Mouse (Mus musculus): ENCODE data around the gene Olfr1000. TPM values are rescaled to one million over a fixed set of nuclear protein-coding genes. Genes with fewer than 3 reads are reported as not detected.
"Not testable (repeated sequence)": the region's sequence is repeated elsewhere in the genome, so short reads cannot be mapped to it uniquely, and the experiment has no call there.

The Olfr1000 gene
- not detected in 2 replicates for total RNA-seq (2014; fragmentation: Nextera tagmentation)
- total RNA-seq (2017): 0.12 and 0.22 TPM in 2 replicates
- polyA plus RNA-seq (2012): not detected in 2 replicates

GRCm38 (mm10) chr2:85611803-85612202 lies at the start of gene Olfr1000:
Olfr1000 (minus strand) TSS chr2:85611903.
- TF ChIP-seq GATA2 (IDR thresholded peaks at IDR 0.05; ENCODE audit: borderline replicate concordance, low read depth, low read length): no peak
- no peak for TF ChIP-seq CTCF (IDR thresholded peaks at IDR 0.05; ENCODE audit: low read depth, low read length)
- no peak for TF ChIP-seq TAL1 (conservative IDR thresholded peaks at IDR 0.05; ENCODE audit: low read depth, low read length)
- TF ChIP-seq POLR2AphosphoS5 (IDR thresholded peaks at IDR 0.05; ENCODE audit: insufficient replicate concordance, low read depth, low read length): no peak
- no peak for TF ChIP-seq GATA1 (IDR thresholded peaks at IDR 0.05; ENCODE audit: borderline replicate concordance, low read length)
- H3K4me1 ChIP-seq (ENCODE audit: insufficient read depth, low read depth, low read length): no peaks in the 10 kb centered on the region
- H3K36me3 ChIP-seq (replicated peaks): no peaks in the 10 kb centered on the region
- ATAC-seq (ENCODE audit: extremely low read depth, insufficient number of reproducible peaks, low FRiP score, poor library complexity, severe bottlenecking) (no peak), DNase-seq (ENCODE audit: low spot score) (no peak)
- H3K27me3 ChIP-seq (ENCODE audit: insufficient read depth, low read length): no peaks in the 10 kb centered on the region
- no peaks in the 10 kb centered on the region for H3K9me3 ChIP-seq (replicated peaks)
- H3K4me3 ChIP-seq (ENCODE audit: low read depth, low read length): no peak within 1 kb of the TSS

GRCm38 (mm10) chr2:85650604-85651003 lies 38.9 kb upstream of the Olfr1000 start, which contains the start of gene Olfr1002:
Olfr1002 (minus strand) TSS chr2:85650704.
- no peak for TF ChIP-seq GATA1 (IDR thresholded peaks at IDR 0.05; ENCODE audit: borderline replicate concordance, low read length)
- no peak for TF ChIP-seq TAL1 (conservative IDR thresholded peaks at IDR 0.05; ENCODE audit: low read depth, low read length)
- no peak for TF ChIP-seq POLR2AphosphoS5 (IDR thresholded peaks at IDR 0.05; ENCODE audit: insufficient replicate concordance, low read depth, low read length)
- no peak for TF ChIP-seq GATA2 (IDR thresholded peaks at IDR 0.05; ENCODE audit: borderline replicate concordance, low read depth, low read length)
- no peak for TF ChIP-seq CTCF (IDR thresholded peaks at IDR 0.05; ENCODE audit: low read depth, low read length)
- H3K4me1 ChIP-seq (ENCODE audit: insufficient read depth, low read depth, low read length): no peaks in the 10 kb centered on the region
- ATAC-seq (ENCODE audit: extremely low read depth, insufficient number of reproducible peaks, low FRiP score, poor library complexity, severe bottlenecking) (no peak), DNase-seq (ENCODE audit: low spot score) (no peak)
- H3K4me3 ChIP-seq (ENCODE audit: low read depth, low read length): no peak within 1 kb of the TSS
- H3K9me3 ChIP-seq (replicated peaks): no peaks in the 10 kb centered on the region
- H3K27me3 ChIP-seq (ENCODE audit: insufficient read depth, low read length): no peaks in the 10 kb centered on the region
- no peaks in the 10 kb centered on the region for H3K36me3 ChIP-seq (replicated peaks)

GRCm38 (mm10) chr2:85588648-85589047 lies 23.1 kb downstream of the Olfr1000 start, which contains the start of gene Olfr998:
Olfr998 (plus strand) TSS chr2:85588948.
- H3K4me1 ChIP-seq (ENCODE audit: insufficient read depth, low read depth, low read length); H3K27me3 ChIP-seq (ENCODE audit: insufficient read depth, low read length); DNase-seq (ENCODE audit: low spot score); H3K9me3 ChIP-seq (replicated peaks); H3K36me3 ChIP-seq (replicated peaks); ATAC-seq (ENCODE audit: extremely low read depth, insufficient number of reproducible peaks, low FRiP score, poor library complexity, severe bottlenecking); H3K4me3 ChIP-seq (ENCODE audit: low read depth, low read length): not testable (repeated sequence)

GRCm38 (mm10) chr2:85578915-85579314 lies 32.8 kb downstream of the Olfr1000 start, which contains the start of gene Olfr996:
Olfr996 (plus strand) TSS chr2:85579215.
- TF ChIP-seq POLR2AphosphoS5 (IDR thresholded peaks at IDR 0.05; ENCODE audit: insufficient replicate concordance, low read depth, low read length): no peak
- no peak for TF ChIP-seq CTCF (IDR thresholded peaks at IDR 0.05; ENCODE audit: low read depth, low read length)
- no peak for TF ChIP-seq GATA2 (IDR thresholded peaks at IDR 0.05; ENCODE audit: borderline replicate concordance, low read depth, low read length)
- TF ChIP-seq TAL1 (conservative IDR thresholded peaks at IDR 0.05; ENCODE audit: low read depth, low read length): no peak
- no peak for TF ChIP-seq GATA1 (IDR thresholded peaks at IDR 0.05; ENCODE audit: borderline replicate concordance, low read length)
- Histone ChIP-seq H3K4me1 (ENCODE audit: insufficient read depth, low read depth, low read length) (no peaks in the 10 kb centered on the region), H3K27me3 (ENCODE audit: insufficient read depth, low read length) (no peaks in the 10 kb centered on the region), H3K36me3 (replicated peaks) (no peaks in the 10 kb centered on the region), H3K9me3 (replicated peaks) (no peaks in the 10 kb centered on the region), H3K4me3 (ENCODE audit: low read depth, low read length) (no peak within 1 kb of the TSS)
- ATAC-seq (ENCODE audit: extremely low read depth, insufficient number of reproducible peaks, low FRiP score, poor library complexity, severe bottlenecking) (no peak), DNase-seq (ENCODE audit: low spot score) (no peak)

GRCm38 (mm10) chr2:85561187-85561586 lies 50.5 kb downstream of the Olfr1000 start:
- no peaks in the 10 kb centered on the region for H3K27me3 ChIP-seq (ENCODE audit: insufficient read depth, low read length)
- no peak overlapping the region for H3K4me3 ChIP-seq (ENCODE audit: low read depth, low read length)
- no peak for ATAC-seq (ENCODE audit: extremely low read depth, insufficient number of reproducible peaks, low FRiP score, poor library complexity, severe bottlenecking)
- DNase-seq (ENCODE audit: low spot score): peak; percentile 1
- H3K4me1 ChIP-seq (ENCODE audit: insufficient read depth, low read depth, low read length): no peaks in the 10 kb centered on the region
- H3K36me3 ChIP-seq (replicated peaks): no peaks in the 10 kb centered on the region
- no peaks in the 10 kb centered on the region for H3K9me3 ChIP-seq (replicated peaks)
- TF ChIP-seq POLR2AphosphoS5 (IDR thresholded peaks at IDR 0.05; ENCODE audit: insufficient replicate concordance, low read depth, low read length) (no peak), GATA2 (IDR thresholded peaks at IDR 0.05; ENCODE audit: borderline replicate concordance, low read depth, low read length) (no peak), TAL1 (conservative IDR thresholded peaks at IDR 0.05; ENCODE audit: low read depth, low read length) (no peak), GATA1 (IDR thresholded peaks at IDR 0.05; ENCODE audit: borderline replicate concordance, low read length) (no peak), CTCF (IDR thresholded peaks at IDR 0.05; ENCODE audit: low read depth, low read length) (peak; percentile 33; the same call in 1 of the 2 replicates)

- DNase-seq (ENCODE audit: low spot score): no peak
- ATAC-seq (ENCODE audit: extremely low read depth, insufficient number of reproducible peaks, low FRiP score, poor library complexity, severe bottlenecking): no peak
- no peaks in the 10 kb centered on the region for H3K4me1 ChIP-seq (ENCODE audit: insufficient read depth, low read depth, low read length)
- no peaks in the 10 kb centered on the region for H3K27me3 ChIP-seq (ENCODE audit: insufficient read depth, low read length)
- H3K9me3 ChIP-seq (replicated peaks): no peaks in the 10 kb centered on the region
- no peaks in the 10 kb centered on the region for H3K36me3 ChIP-seq (replicated peaks)
- TF ChIP-seq TAL1 (conservative IDR thresholded peaks at IDR 0.05; ENCODE audit: low read depth, low read length) (no peak), POLR2AphosphoS5 (IDR thresholded peaks at IDR 0.05; ENCODE audit: insufficient replicate concordance, low read depth, low read length) (no peak), GATA1 (IDR thresholded peaks at IDR 0.05; ENCODE audit: borderline replicate concordance, low read length) (no peak), GATA2 (IDR thresholded peaks at IDR 0.05; ENCODE audit: borderline replicate concordance, low read depth, low read length) (no peak), CTCF (IDR thresholded peaks at IDR 0.05; ENCODE audit: low read depth, low read length) (no peak)
- H3K4me3 ChIP-seq (ENCODE audit: low read depth, low read length): no peak overlapping the region
These were observed 51.5 kb downstream of the Olfr1000 start for GRCm38 (mm10) chr2:85560226-85560625.

Other genes with a start within 250 kb of the Olfr1000 start
Only the 20 nearest of the 21 such genes appear.
- gene Olfr992, start 202.4 kb downstream of the Olfr1000 start, total RNA-seq (2014; fragmentation: Nextera tagmentation): not detected in 2 replicates
- gene Olfr992, start 202.4 kb downstream of the Olfr1000 start, total RNA-seq (2017): not detected in 2 replicates
- gene Olfr992, start 202.4 kb downstream of the Olfr1000 start, polyA plus RNA-seq (2012): not detected in 2 replicates
- gene Olfr993, start 197.0 kb downstream of the Olfr1000 start, total RNA-seq (2014; fragmentation: Nextera tagmentation): not detected in 2 replicates
- gene Olfr993, start 197.0 kb downstream of the Olfr1000 start, total RNA-seq (2017): not detected in 2 replicates
- gene Olfr993, start 197.0 kb downstream of the Olfr1000 start, polyA plus RNA-seq (2012): not detected in 2 replicates
- gene Olfr994, start 175.5 kb downstream of the Olfr1000 start, total RNA-seq (2014; fragmentation: Nextera tagmentation): not detected in 2 replicates
- gene Olfr994, start 175.5 kb downstream of the Olfr1000 start, total RNA-seq (2017): 0.11 and 0.17 TPM in 2 replicates
- gene Olfr994, start 175.5 kb downstream of the Olfr1000 start, polyA plus RNA-seq (2012): not detected in 2 replicates
- not detected in 2 replicates for gene Olfr995, start 168.3 kb downstream of the Olfr1000 start, total RNA-seq (2014; fragmentation: Nextera tagmentation)
- 0.11 and 0.12 TPM in 2 replicates for gene Olfr995, start 168.3 kb downstream of the Olfr1000 start, total RNA-seq (2017)
- not detected in 2 replicates for gene Olfr995, start 168.3 kb downstream of the Olfr1000 start, polyA plus RNA-seq (2012)
- gene 4833423E24Rik, start 92.9 kb downstream of the Olfr1000 start, total RNA-seq (2014; fragmentation: Nextera tagmentation): not detected in 2 replicates
- 0.11 TPM in 1 of 2 replicates, not detected in the other for gene 4833423E24Rik, start 92.9 kb downstream of the Olfr1000 start, total RNA-seq (2017)
- gene 4833423E24Rik, start 92.9 kb downstream of the Olfr1000 start, polyA plus RNA-seq (2012): not detected in 2 replicates
- not detected in 2 replicates for gene Olfr996, start 32.7 kb downstream of the Olfr1000 start, total RNA-seq (2014; fragmentation: Nextera tagmentation)
- not detected in 2 replicates for gene Olfr996, start 32.7 kb downstream of the Olfr1000 start, total RNA-seq (2017)
- gene Olfr996, start 32.7 kb downstream of the Olfr1000 start, polyA plus RNA-seq (2012): not detected in 2 replicates
- gene Olfr998, start 23.0 kb downstream of the Olfr1000 start, total RNA-seq (2014; fragmentation: Nextera tagmentation): not detected in 2 replicates
- gene Olfr998, start 23.0 kb downstream of the Olfr1000 start, total RNA-seq (2017): not detected in 2 replicates
- gene Olfr998, start 23.0 kb downstream of the Olfr1000 start, polyA plus RNA-seq (2012): not detected in 2 replicates
- gene Olfr1002, start 38.8 kb upstream of the Olfr1000 start, total RNA-seq (2014; fragmentation: Nextera tagmentation): not detected in 2 replicates
- 0.12 TPM in 1 of 2 replicates, not detected in the other for gene Olfr1002, start 38.8 kb upstream of the Olfr1000 start, total RNA-seq (2017)
- not detected in 2 replicates for gene Olfr1002, start 38.8 kb upstream of the Olfr1000 start, polyA plus RNA-seq (2012)
- not detected in 2 replicates for gene Olfr154, start 52.6 kb upstream of the Olfr1000 start, total RNA-seq (2014; fragmentation: Nextera tagmentation)
- gene Olfr154, start 52.6 kb upstream of the Olfr1000 start, total RNA-seq (2017): 0.11 and 0.29 TPM in 2 replicates
- not detected in 2 replicates for gene Olfr154, start 52.6 kb upstream of the Olfr1000 start, polyA plus RNA-seq (2012)
- gene Olfr1006, start 66.9 kb upstream of the Olfr1000 start, total RNA-seq (2014; fragmentation: Nextera tagmentation): not detected in 2 replicates
- not detected in 2 replicates for gene Olfr1006, start 66.9 kb upstream of the Olfr1000 start, total RNA-seq (2017)
- not detected in 2 replicates for gene Olfr1006, start 66.9 kb upstream of the Olfr1000 start, polyA plus RNA-seq (2012)
- not detected in 2 replicates for gene Olfr1008, start 77.5 kb upstream of the Olfr1000 start, total RNA-seq (2014; fragmentation: Nextera tagmentation)
- gene Olfr1008, start 77.5 kb upstream of the Olfr1000 start, total RNA-seq (2017): 0.11 and 0.12 TPM in 2 replicates
- not detected in 2 replicates for gene Olfr1008, start 77.5 kb upstream of the Olfr1000 start, polyA plus RNA-seq (2012)
- gene Olfr1009, start 103.5 kb upstream of the Olfr1000 start, total RNA-seq (2014; fragmentation: Nextera tagmentation): not detected in 2 replicates
- gene Olfr1009, start 103.5 kb upstream of the Olfr1000 start, total RNA-seq (2017): 0.05 and 0.12 TPM in 2 replicates
- gene Olfr1009, start 103.5 kb upstream of the Olfr1000 start, polyA plus RNA-seq (2012): not detected in 2 replicates
- not detected in 2 replicates for gene Olfr1012, start 150.9 kb upstream of the Olfr1000 start, total RNA-seq (2014; fragmentation: Nextera tagmentation)
- 0.12 and 0.16 TPM in 2 replicates for gene Olfr1012, start 150.9 kb upstream of the Olfr1000 start, total RNA-seq (2017)
- not detected in 2 replicates for gene Olfr1012, start 150.9 kb upstream of the Olfr1000 start, polyA plus RNA-seq (2012)
- not detected in 2 replicates for gene Olfr1013, start 155.2 kb upstream of the Olfr1000 start, total RNA-seq (2014; fragmentation: Nextera tagmentation)
- gene Olfr1013, start 155.2 kb upstream of the Olfr1000 start, total RNA-seq (2017): 0.06 TPM in 1 of 2 replicates, not detected in the other
- gene Olfr1013, start 155.2 kb upstream of the Olfr1000 start, polyA plus RNA-seq (2012): not detected in 2 replicates
- gene Olfr1014, start 160.8 kb upstream of the Olfr1000 start, total RNA-seq (2014; fragmentation: Nextera tagmentation): not detected in 2 replicates
- gene Olfr1014, start 160.8 kb upstream of the Olfr1000 start, total RNA-seq (2017): 0.27 TPM in 1 of 2 replicates, not detected in the other
- not detected in 2 replicates for gene Olfr1014, start 160.8 kb upstream of the Olfr1000 start, polyA plus RNA-seq (2012)
- not detected in 2 replicates for gene Olfr1015, start 170.1 kb upstream of the Olfr1000 start, total RNA-seq (2014; fragmentation: Nextera tagmentation)
- gene Olfr1015, start 170.1 kb upstream of the Olfr1000 start, total RNA-seq (2017): not detected in 2 replicates
- gene Olfr1015, start 170.1 kb upstream of the Olfr1000 start, polyA plus RNA-seq (2012): not detected in 2 replicates
- not detected in 2 replicates for gene Olfr1016, start 190.6 kb upstream of the Olfr1000 start, total RNA-seq (2014; fragmentation: Nextera tagmentation)
- gene Olfr1016, start 190.6 kb upstream of the Olfr1000 start, total RNA-seq (2017): 0.11 TPM in 1 of 2 replicates, not detected in the other
- gene Olfr1016, start 190.6 kb upstream of the Olfr1000 start, polyA plus RNA-seq (2012): not detected in 2 replicates
- gene Olfr1018, start 206.6 kb upstream of the Olfr1000 start, total RNA-seq (2014; fragmentation: Nextera tagmentation): not detected in 2 replicates
- gene Olfr1018, start 206.6 kb upstream of the Olfr1000 start, total RNA-seq (2017): 0.17 TPM in 1 of 2 replicates, not detected in the other
- not detected in 2 replicates for gene Olfr1018, start 206.6 kb upstream of the Olfr1000 start, polyA plus RNA-seq (2012)
- gene Olfr1019, start 233.6 kb upstream of the Olfr1000 start, total RNA-seq (2014; fragmentation: Nextera tagmentation): not detected in 2 replicates
- not detected in 2 replicates for gene Olfr1019, start 233.6 kb upstream of the Olfr1000 start, total RNA-seq (2017)
- not detected in 2 replicates for gene Olfr1019, start 233.6 kb upstream of the Olfr1000 start, polyA plus RNA-seq (2012)
- not detected in 2 replicates for gene Olfr1020, start 235.1 kb upstream of the Olfr1000 start, total RNA-seq (2014; fragmentation: Nextera tagmentation)
- 0.17 TPM in 1 of 2 replicates, not detected in the other for gene Olfr1020, start 235.1 kb upstream of the Olfr1000 start, total RNA-seq (2017)
- gene Olfr1020, start 235.1 kb upstream of the Olfr1000 start, polyA plus RNA-seq (2012): not detected in 2 replicates